Mouse (Mus musculus): ENCODE data around the gene Unc93a2.
"Not testable (repeated sequence)": the region's sequence is repeated elsewhere in the genome, so short reads cannot be mapped to it uniquely, and the experiment has no call there.

GRCm38 (mm10) chr17:7369401-7369800 lies 15.9 kb downstream of the Unc93a2 start:
- not testable (repeated sequence) for TF ChIP-seq GATA1, TAL1 (IDR thresholded peaks at IDR 0.05; ENCODE audit: low read length)

Measured in erythroblast, embryonic 14.5 days (primary cell).